ENCODE assay signal across 8 mouse cellular contexts in the genomic region with DNA sequence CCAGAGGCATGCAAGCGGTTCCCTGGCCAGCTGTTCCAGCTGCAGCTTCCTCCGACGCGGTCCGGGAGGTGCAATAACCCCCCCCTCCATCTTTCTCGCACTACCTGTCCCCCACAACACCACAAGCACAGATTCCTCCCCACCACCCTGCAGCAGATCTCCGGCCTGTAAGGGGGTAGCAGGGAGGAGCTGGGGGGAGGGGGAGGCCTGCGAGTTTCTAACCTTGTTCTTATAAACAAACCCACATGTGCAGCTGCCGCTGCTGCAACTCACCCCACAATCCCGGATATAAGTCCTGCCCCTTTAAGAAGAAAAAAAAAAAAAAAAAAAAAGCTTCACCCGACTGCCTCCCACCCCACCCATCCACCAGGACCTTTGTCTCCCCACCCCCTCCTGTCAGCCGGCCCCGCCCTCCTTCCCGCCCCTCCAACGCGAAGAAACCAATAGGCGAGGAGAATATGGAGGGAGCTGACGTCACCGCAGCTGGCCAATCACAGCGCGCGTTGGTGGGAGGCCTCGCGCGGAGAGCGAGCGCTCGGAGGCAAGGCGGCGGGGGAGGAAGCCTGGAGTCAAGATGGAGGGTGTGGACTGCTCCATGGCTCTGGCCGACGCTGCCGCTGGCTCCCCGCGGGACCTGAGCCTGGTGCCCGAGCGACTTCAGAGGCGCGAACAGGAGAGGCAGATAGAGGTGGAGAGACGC. TPM values are rescaled to one million over a fixed set of nuclear protein-coding genes. Genes with fewer than 3 reads are reported as not detected.
DNase-seq lines count a peak whose midpoint lies in the region; ATAC-seq and TF ChIP-seq lines count a peak whose summit lies in the region.

A gene (plus strand): TSS at position 569 of the 700 bp plus-strand sequence.

- TF ChIP-seq CTCF in MEL (IDR thresholded peaks at IDR 0.05 in 2 of 3, conservative IDR thresholded peaks at IDR 0.05 in 1 of 3; ENCODE audit: control insufficient read depth in 1 of 3, insufficient read depth in 1 of 3, low read depth in 2 of 3, low read length in 3 of 3, poor library complexity in 1 of 3, severe bottlenecking in 1 of 3) = no peak
- no peak for TF ChIP-seq CTCF in cerebellum, adult 2 months (IDR thresholded peaks at IDR 0.05; ENCODE audit: borderline replicate concordance, insufficient read depth, low read depth, low read length)
- TF ChIP-seq CTCF in forebrain, postnatal 0 days (IDR thresholded peaks at IDR 0.05; ENCODE audit: low read depth) = no peak

- DNase-seq in MEL (ENCODE audit: low read depth, low spot score) = peak; percentile 98
- peak; percentile 97 to 98 for DNase-seq in cerebellum, adult 2 months
- DNase-seq in forebrain, postnatal 0 days = peak; percentile 99
- DNase-seq in heart, postnatal 4 days = peak; percentile 98
- DNase-seq in layer of hippocampus, adult 8-10 months (ENCODE audit: low spot score in 2 of 2) = peak; percentile 95 to 97
- DNase-seq in ovary, adult 18-20 months (ENCODE audit: low spot score) = peak; percentile 96
- peak; percentile 99 for DNase-seq in thymus, postnatal 0 days (ENCODE audit: low spot score)

- TF ChIP-seq EP300 in MEL (IDR thresholded peaks at IDR 0.05; ENCODE audit: low read depth in 1 of 2, low read length in 2 of 2) = 0 out of 4 replicates have a peak, but pooled peaks of 1 of the 2 experiments have one; percentile 25

- peaks cover 0 to 18% of the 10 kb centered on the region in 2 experiments; a peak in 2 of 4 replicates for H3K36me3 ChIP-seq in MEL (ENCODE audit: control insufficient read depth in 1 of 2, insufficient read depth in 2 of 2, low read length in 2 of 2)
- no peaks in the 10 kb centered on the region for H3K36me3 ChIP-seq in forebrain, postnatal 0 days (ENCODE audit: insufficient read depth)
- H3K36me3 ChIP-seq in lung, embryonic 15.5 days = peaks cover 5% of the 10 kb centered on the region

- no peaks in the 10 kb centered on the region for H3K9me3 ChIP-seq in MEL (replicated peaks; ENCODE audit: insufficient read depth, low read length)
- no peaks in the 10 kb centered on the region for H3K9me3 ChIP-seq in forebrain, postnatal 0 days (ENCODE audit: low read length)
- no peaks in the 10 kb centered on the region for H3K9me3 ChIP-seq in lung, embryonic 15.5 days

- H3K4me2 ChIP-seq in forebrain, postnatal 0 days (ENCODE audit: low read depth) = peak within 1 kb of the TSS; percentile 93
- peak within 1 kb of the TSS; percentile 86 for H3K4me2 ChIP-seq in lung, embryonic 15.5 days

- H3K9ac ChIP-seq in MEL (ENCODE audit: control insufficient read depth, low read depth, low read length, poor library complexity, severe bottlenecking) = peak within 1 kb of the TSS; percentile 93
- peak within 1 kb of the TSS; percentile 88 for H3K9ac ChIP-seq in forebrain, postnatal 0 days
- peak within 1 kb of the TSS; percentile 84 for H3K9ac ChIP-seq in lung, embryonic 15.5 days

- TF ChIP-seq RAD21 in MEL (IDR thresholded peaks at IDR 0.05; ENCODE audit: low read depth, low read length) = no peak

- H3K4me1 ChIP-seq in MEL (ENCODE audit: control insufficient read depth in 1 of 2, insufficient read depth in 2 of 2, low read length in 2 of 2) = peaks cover 8 to 29% of the 10 kb centered on the region in 2 experiments; a peak in 3 of 4 replicates
- H3K4me1 ChIP-seq in cerebellum, adult 2 months (ENCODE audit: control insufficient read depth, insufficient read depth, low read length) = peaks cover 15% of the 10 kb centered on the region
- peaks cover 14% of the 10 kb centered on the region for H3K4me1 ChIP-seq in forebrain, postnatal 0 days (ENCODE audit: insufficient read depth)
- H3K4me1 ChIP-seq in lung, embryonic 15.5 days = peaks cover 46% of the 10 kb centered on the region

- H3K79me2 ChIP-seq in MEL (ENCODE audit: control insufficient read depth, insufficient read depth, low read length, poor library complexity) = peaks cover 23% of the 10 kb centered on the region

- WGBS in cerebellum, adult 2 months = under 1% methylated on average over 40 of the region's 40 CpGs
- WGBS in forebrain, postnatal 0 days = under 1% methylated on average over 40 of the region's 40 CpGs
- under 1% methylated on average over 40 of the region's 40 CpGs for WGBS in lung, embryonic 15.5 days

- H3K27ac ChIP-seq in MEL (ENCODE audit: control insufficient read depth, low read depth, low read length) = peak within 1 kb of the TSS; percentile 83
- H3K27ac ChIP-seq in cerebellum, adult 2 months (ENCODE audit: insufficient read depth, low read length) = peak within 1 kb of the TSS; percentile 89
- peak within 1 kb of the TSS; percentile 94 for H3K27ac ChIP-seq in forebrain, postnatal 0 days (ENCODE audit: low read depth, low read length)
- peak within 1 kb of the TSS; percentile 96 for H3K27ac ChIP-seq in lung, embryonic 15.5 days

- TF ChIP-seq POLR2A in MEL (IDR thresholded peaks at IDR 0.05; ENCODE audit: control insufficient read depth in 1 of 2, insufficient read depth in 1 of 2, low read depth in 1 of 2, low read length in 2 of 2, poor library complexity in 1 of 2) = peak; percentile 91 to 95
- TF ChIP-seq POLR2A in cerebellum, adult 2 months (IDR thresholded peaks at IDR 0.05; ENCODE audit: borderline replicate concordance, insufficient read depth, low read length) = peak; percentile 96

- ATAC-seq in forebrain, postnatal 0 days = peak; percentile 95
- ATAC-seq in lung, embryonic 15.5 days (ENCODE audit: borderline replicate concordance, extremely low read depth, low FRiP score, low TSS enrichment) = peak; percentile 94

- peak within 1 kb of the TSS; percentile 86 to 93 for H3K4me3 ChIP-seq in MEL (ENCODE audit: control insufficient read depth in 1 of 2, insufficient read depth in 1 of 2, low read depth in 2 of 2, low read length in 2 of 2)
- peak within 1 kb of the TSS; percentile 84 for H3K4me3 ChIP-seq in cerebellum, adult 2 months (replicated peaks; ENCODE audit: insufficient read depth, low read depth, low read length)
- peak within 1 kb of the TSS; percentile 88 for H3K4me3 ChIP-seq in forebrain, postnatal 0 days (ENCODE audit: low read depth, low read length)
- H3K4me3 ChIP-seq in lung, embryonic 15.5 days = peak within 1 kb of the TSS; percentile 91

- no peaks in the 10 kb centered on the region for H3K27me3 ChIP-seq in MEL (ENCODE audit: control insufficient read depth in 1 of 2, insufficient read depth in 2 of 2, low read length in 2 of 2)
- no peaks in the 10 kb centered on the region for H3K27me3 ChIP-seq in cerebellum, adult 2 months (ENCODE audit: control insufficient read depth, insufficient read depth, low read length)
- no peaks in the 10 kb centered on the region for H3K27me3 ChIP-seq in forebrain, postnatal 0 days (ENCODE audit: insufficient read depth, low read length)
- H3K27me3 ChIP-seq in lung, embryonic 15.5 days = no peaks in the 10 kb centered on the region

TF ChIP-seq in MEL, 35 proteins besides CTCF, POLR2A, EP300 and RAD21 (continues in another document):
- no peak for TF ChIP-seq E2F4 (IDR thresholded peaks at IDR 0.05; ENCODE audit: borderline replicate concordance, low read depth, low read length)
- TF ChIP-seq MAX (IDR thresholded peaks at IDR 0.05; ENCODE audit: low read length) = peak; percentile 86
- TF ChIP-seq GABPA (IDR thresholded peaks at IDR 0.05; ENCODE audit: low read depth, low read length) = no peak; the same call in 1 of the 2 replicates
- TF ChIP-seq POLR2AphosphoS2 (IDR thresholded peaks at IDR 0.05; ENCODE audit: low read length) = peak; percentile 91
- peak; percentile 72 for TF ChIP-seq TCF12 (IDR thresholded peaks at IDR 0.05; ENCODE audit: low read depth, low read length)
- peak; percentile 62; the same call in 1 of the 2 replicates for TF ChIP-seq ZKSCAN1 (IDR thresholded peaks at IDR 0.05; ENCODE audit: low read depth, low read length)
- TF ChIP-seq USF2 (IDR thresholded peaks at IDR 0.05; ENCODE audit: borderline replicate concordance in 1 of 2, insufficient read depth in 1 of 2, low read depth in 1 of 2, low read length in 2 of 2) = no peak
- no peak for TF ChIP-seq SMC3 (IDR thresholded peaks at IDR 0.05; ENCODE audit: low read depth, low read length)
- peak; percentile 99 for TF ChIP-seq SIN3A (IDR thresholded peaks at IDR 0.05; ENCODE audit: low read length)
- TF ChIP-seq MAZ (IDR thresholded peaks at IDR 0.05; ENCODE audit: low read depth, low read length) = no peak; the same call in 1 of the 2 replicates
- TF ChIP-seq ZC3H11A (IDR thresholded peaks at IDR 0.05; ENCODE audit: low read depth, low read length) = no peak
- TF ChIP-seq NELFE (IDR thresholded peaks at IDR 0.05; ENCODE audit: low read depth, low read length) = peak; percentile 95
- no peak for TF ChIP-seq GATA1 (IDR thresholded peaks at IDR 0.05; ENCODE audit: low read depth, low read length)
- peak; percentile 96 for TF ChIP-seq MXI1 (IDR thresholded peaks at IDR 0.05; ENCODE audit: low read depth, low read length)
- peak; percentile 85; the same call in 1 of the 2 replicates for TF ChIP-seq CHD1 (IDR thresholded peaks at IDR 0.05; ENCODE audit: low read depth, low read length)
- peak; percentile 70; the same call in 1 of the 2 replicates for TF ChIP-seq TBP (IDR thresholded peaks at IDR 0.05; ENCODE audit: low read depth, low read length)
- TF ChIP-seq MYC (IDR thresholded peaks at IDR 0.05; ENCODE audit: low read depth, low read length) = peak; percentile 83
- TF ChIP-seq ZNF384 (IDR thresholded peaks at IDR 0.05; ENCODE audit: low read depth, low read length) = peak; percentile 99
- 0 out of 2 replicates have a peak, but pooled peaks have one; percentile 17 for TF ChIP-seq BHLHE40 (IDR thresholded peaks at IDR 0.05; ENCODE audit: borderline replicate concordance, low read depth, low read length)
- TF ChIP-seq ELF1 (IDR thresholded peaks at IDR 0.05; ENCODE audit: low read depth, low read length) = peak; percentile 40
- no peak for TF ChIP-seq JUND (IDR thresholded peaks at IDR 0.05; ENCODE audit: low read depth, low read length)
- TF ChIP-seq HCFC1 (IDR thresholded peaks at IDR 0.05; ENCODE audit: low read depth, low read length) = peak; percentile 88
- peak; percentile 49 for TF ChIP-seq CHD2 (IDR thresholded peaks at IDR 0.05; ENCODE audit: low read length)

RNA-seq across cellular contexts. Expression of the gene that starts here (rescaled TPM):
- 23.6 and 31.8 TPM in 2 replicates for total RNA-seq in MEL (2012; rRNA removed)
- polyA plus RNA-seq in MEL (2012; ENCODE audit: insufficient read depth in 1 of 2, insufficient read length in 2 of 2, low read depth in 1 of 2, low replicate concordance in 2 of 2, missing spikeins in 1 of 2) = 10 to 100 TPM in 1 of 2 experiments, not detected in 1; 19.3 TPM
- polyA plus RNA-seq in cerebellum, adult 2 months (2012; rRNA removed) = 24.9 and 25.3 TPM in 2 replicates
- total RNA-seq in forebrain, postnatal 0 days (2014; rRNA removed) = 46.2 and 63.4 TPM in 2 replicates
- polyA plus RNA-seq in forebrain, postnatal 0 days (2015; fragmentation: Nextera tagmentation; extraction: Ambion mirVana) = 52.2 and 53.0 TPM in 2 replicates
- total RNA-seq in heart, postnatal 4 days (2021) = 10 to 100 TPM; 23.5 to 26.2 TPM
- total RNA-seq in layer of hippocampus, adult 8-10 months (2022) = 10 to 100 TPM; 24.8 to 38.5 (median 33.2) TPM
- 53.1 and 58.1 TPM in 2 replicates for polyA plus RNA-seq in lung, embryonic 15.5 days (2015; fragmentation: Nextera tagmentation; extraction: Ambion mirVana)
- polyA plus RNA-seq in thymus, postnatal 0 days (2015; fragmentation: Nextera tagmentation; extraction: Ambion mirVana) = 54.1 and 60.3 TPM in 2 replicates

Comparison
In these comparisons a context has a peak if more than half of its experiments do, and no peak if none do; other contexts are left out.
1. Peak in every context shown above with its lines: DNase-seq, ATAC-seq, H3K4me3 ChIP-seq and H3K27ac ChIP-seq.